Mouse (Mus musculus): Measurements from ENCODE around the gene Vwa3b.

- TF ChIP-seq POLR2A (IDR thresholded peaks at IDR 0.05; ENCODE audit: borderline replicate concordance, control insufficient read depth, low read depth, low read length) (no peak), CTCF (IDR thresholded peaks at IDR 0.05; ENCODE audit: control insufficient read depth, insufficient read depth, low read length) (no peak)
Measured at GRCm38 (mm10) chr1:37029942-37030341, 3.5 kb downstream of the Vwa3b start.

Data from bone marrow, adult 2 months (tissue).